Mouse (Mus musculus) layer of hippocampus, adult 2 months (tissue): ENCODE measurements around the gene Prss34. TPM values are rescaled to one million over a fixed set of nuclear protein-coding genes. Genes with fewer than 3 reads are reported as not detected.

ENCODE experiments used
- DNase-seq, 2 experiments: peaks; one replicate each; pipeline ENCODE4 v3.0.0; 2022; ENCODE audit warnings: low spot score in 2 of 2
- H3K27ac ChIP-seq: fragments of 200-600 bp; 2 replicates; pipeline ENCODE4 v1.8.1; 2022
- H3K4me3 ChIP-seq: fragments of 200-600 bp; 2 replicates; pipeline ENCODE4 v1.8.1; 2022; ENCODE audit warnings: mild to moderate bottlenecking
- CTCF ChIP-seq: fragments of 200-600 bp; conservative IDR thresholded peaks from 2 replicates; pipeline ENCODE4 v1.8.1; 2022; ENCODE audit warnings: antibody characterized with exemption, mild to moderate bottlenecking, moderate library complexity
- total RNA-seq, 2 experiments: library from RNA; stranded (reverse); gene quantifications; 2 replicates each; pipeline ENCODE4 v1.2.3; 2021

Gene Prss34
- total RNA-seq, 2 experiments from 2014 or later = not detected

- TF ChIP-seq CTCF = no peak
- no peak overlapping the region for H3K4me3 ChIP-seq
- DNase-seq = no peak
- H3K27ac ChIP-seq = no peak overlapping the region
These were observed 40.0 kb downstream of the Prss34 start for GRCm38 (mm10) chr17:25338218-25338617.

GRCm38 (mm10) chr17:25340003-25340402 is 41.8 kb downstream of the Prss34 start:
- TF ChIP-seq CTCF = no peak
- Histone ChIP-seq H3K4me3 (no peak overlapping the region), H3K27ac (no peak overlapping the region)
- no peak for DNase-seq

GRCm38 (mm10) chr17:25341490-25341889 is 43.3 kb downstream of the Prss34 start:
- no peak for TF ChIP-seq CTCF
- Histone ChIP-seq H3K27ac (no peak overlapping the region), H3K4me3 (no peak overlapping the region)
- no peak for DNase-seq

- H3K27ac ChIP-seq = no peak within 1 kb of the TSS
- no peak for DNase-seq
- no peak for TF ChIP-seq CTCF
- no peak within 1 kb of the TSS for H3K4me3 ChIP-seq
These were observed 47.3 kb downstream of the Prss34 start, which contains the start of gene Tpsab1 for GRCm38 (mm10) chr17:25345462-25345861. Gene Tpsab1 (minus strand): TSS chr17:25345562.

Other genes with a start within 250 kb of the Prss34 start
- 1 to 10 TPM; 8.2 to 8.8 TPM for gene Tmem204, start 214.8 kb upstream of the Prss34 start, total RNA-seq
- 10 to 100 TPM; 36.9 to 42.8 TPM for gene Telo2, start 182.4 kb upstream of the Prss34 start, total RNA-seq
- 1 to 10 TPM; 2.6 to 2.8 TPM for gene Ptx4, start 177.6 kb upstream of the Prss34 start, total RNA-seq
- 10 to 100 TPM; 53.5 to 55.7 TPM for gene Clcn7, start 165.0 kb upstream of the Prss34 start, total RNA-seq
- under 1 TPM in 1 of 2 experiments, not detected in 1; 0.28 TPM for gene Ccdc154, start 135.9 kb upstream of the Prss34 start, total RNA-seq
- gene Gm38655, start 122.9 kb upstream of the Prss34 start, total RNA-seq = not detected
- gene BC003965, start 113.8 kb upstream of the Prss34 start, total RNA-seq = 10 to 100 TPM; 20.4 to 22.0 TPM
- 10 to 100 TPM; 36.4 to 40.6 TPM for gene Unkl, start 110.0 kb upstream of the Prss34 start, total RNA-seq
- gene Gnptg, start 58.3 kb upstream of the Prss34 start, total RNA-seq = 10 to 100 TPM; 73.7 to 77.4 TPM
- 10 to 100 TPM; 25.0 to 26.2 TPM for gene Tsr3, start 58.2 kb upstream of the Prss34 start, total RNA-seq
- gene Baiap3, start 42.0 kb upstream of the Prss34 start, total RNA-seq = 10 to 100 TPM in 1 of 2 experiments, 1 to 10 TPM in 1; 9.9 to 10.5 TPM
- 100 to 1,000 TPM; 229 to 239 TPM for gene Ube2i, start 23.8 kb upstream of the Prss34 start, total RNA-seq
- gene Prss28, start 10.3 kb downstream of the Prss34 start, total RNA-seq = not detected
- gene Prss29, start 20.3 kb downstream of the Prss34 start, total RNA-seq = not detected
- gene Tpsab1, start 47.2 kb downstream of the Prss34 start, total RNA-seq = not detected
- under 1 TPM in 1 of 2 experiments, not detected in 1; 0.82 TPM for gene Tpsb2, start 67.9 kb downstream of the Prss34 start, total RNA-seq
- gene Tpsg1, start 70.9 kb downstream of the Prss34 start, total RNA-seq = not detected
- 100 to 1,000 TPM; 121 to 142 TPM for gene Cacna1h, start 135.4 kb downstream of the Prss34 start, total RNA-seq
- gene Tekt4, start 156.2 kb downstream of the Prss34 start, total RNA-seq = 1 to 10 TPM; 1.8 to 2.0 TPM
- gene Sstr5, start 198.9 kb downstream of the Prss34 start, total RNA-seq = under 1 TPM in 1 of 2 experiments, not detected in 1; 0.15 TPM